8 mouse cellular contexts compared by ENCODE assay signal in genomic region chr6:114893427-114894209, GRCm38 (mm10).
DNase-seq lines count a peak whose midpoint lies in the region; ATAC-seq and TF ChIP-seq lines count a peak whose summit lies in the region.

No protein-coding gene starts in this region.

- no peaks in the 10 kb centered on the region for H3K27me3 ChIP-seq in intestine, embryonic 16.5 days (replicated peaks; ENCODE audit: control insufficient read depth, insufficient read depth, low read length)
- no peaks in the 10 kb centered on the region for H3K27me3 ChIP-seq in intestine, embryonic 15.5 days (replicated peaks)
- no peaks in the 10 kb centered on the region for H3K27me3 ChIP-seq in kidney, postnatal 0 days (ENCODE audit: insufficient read depth, low read length)
- no peaks in the 10 kb centered on the region for H3K27me3 ChIP-seq in lung, embryonic 16.5 days (ENCODE audit: control insufficient read depth, insufficient read depth, low read depth, low read length)
- no peaks in the 10 kb centered on the region for H3K27me3 ChIP-seq in cerebellum, adult 2 months (ENCODE audit: control insufficient read depth, insufficient read depth, low read length)

- WGBS in intestine, embryonic 16.5 days, result 48% methylated on average over 20 of the region's 20 CpGs
- 51% methylated on average over 20 of the region's 20 CpGs for WGBS in intestine, embryonic 15.5 days
- 65% methylated on average over 20 of the region's 20 CpGs for WGBS in kidney, postnatal 0 days
- WGBS in lung, embryonic 16.5 days, result 31% methylated on average over 20 of the region's 20 CpGs
- WGBS in cerebellum, adult 2 months, result 65% methylated on average over 20 of the region's 20 CpGs

- TF ChIP-seq POLR2A in cerebellum, adult 2 months (IDR thresholded peaks at IDR 0.05; ENCODE audit: borderline replicate concordance, insufficient read depth, low read length), result no peak

- no peaks in the 10 kb centered on the region for H3K9me3 ChIP-seq in intestine, embryonic 16.5 days (ENCODE audit: control insufficient read depth, low read length)
- H3K9me3 ChIP-seq in intestine, embryonic 15.5 days, result no peaks in the 10 kb centered on the region
- H3K9me3 ChIP-seq in kidney, postnatal 0 days (replicated peaks; ENCODE audit: low read length), result no peaks in the 10 kb centered on the region
- H3K9me3 ChIP-seq in lung, embryonic 16.5 days (ENCODE audit: control insufficient read depth, low read length), result no peaks in the 10 kb centered on the region

- H3K27ac ChIP-seq in intestine, embryonic 16.5 days (ENCODE audit: low read length), result peak overlapping the region; percentile 28; the same call in 1 of the 2 replicates
- H3K27ac ChIP-seq in intestine, embryonic 15.5 days, result no peak overlapping the region
- no peak overlapping the region for H3K27ac ChIP-seq in kidney, postnatal 0 days
- H3K27ac ChIP-seq in lung, embryonic 16.5 days (ENCODE audit: low read length), result peak overlapping the region; percentile 63
- no peak overlapping the region for H3K27ac ChIP-seq in cerebellum, adult 2 months (ENCODE audit: insufficient read depth, low read length)

- TF ChIP-seq CTCF in kidney, postnatal 0 days (IDR thresholded peaks at IDR 0.05; ENCODE audit: low read depth), result no peak
- no peak for TF ChIP-seq CTCF in cerebellum, adult 2 months (IDR thresholded peaks at IDR 0.05; ENCODE audit: borderline replicate concordance, insufficient read depth, low read depth, low read length)

- H3K4me1 ChIP-seq in intestine, embryonic 16.5 days (ENCODE audit: control insufficient read depth, insufficient read depth, low read length), result peaks cover 46% of the 10 kb centered on the region
- peaks cover 47% of the 10 kb centered on the region for H3K4me1 ChIP-seq in intestine, embryonic 15.5 days (replicated peaks)
- peaks cover 29% of the 10 kb centered on the region for H3K4me1 ChIP-seq in kidney, postnatal 0 days (replicated peaks; ENCODE audit: insufficient read depth, low read length)
- H3K4me1 ChIP-seq in lung, embryonic 16.5 days (replicated peaks; ENCODE audit: control insufficient read depth, insufficient read depth, low read length), result peaks cover 78% of the 10 kb centered on the region
- H3K4me1 ChIP-seq in cerebellum, adult 2 months (ENCODE audit: control insufficient read depth, insufficient read depth, low read length), result peaks cover 24% of the 10 kb centered on the region

- H3K4me2 ChIP-seq in intestine, embryonic 16.5 days (ENCODE audit: low read depth, low read length), result no peak overlapping the region
- no peak overlapping the region; the same call in 1 of the 2 replicates for H3K4me2 ChIP-seq in intestine, embryonic 15.5 days (replicated peaks)
- H3K4me2 ChIP-seq in kidney, postnatal 0 days (ENCODE audit: low read length), result no peak overlapping the region
- no peak overlapping the region for H3K4me2 ChIP-seq in lung, embryonic 16.5 days (ENCODE audit: low read depth, low read length)

- peak; percentile 82 for DNase-seq in gastrocnemius, postnatal 25 days
- no peak for DNase-seq in kidney, postnatal 0 days (ENCODE audit: low spot score)
- DNase-seq in spleen, adult 18-20 months, result peak; percentile 71 to 81
- DNase-seq in cerebellum, adult 2 months, result no peak

- H3K4me3 ChIP-seq in intestine, embryonic 16.5 days (ENCODE audit: low read length), result no peak overlapping the region
- no peak overlapping the region for H3K4me3 ChIP-seq in intestine, embryonic 15.5 days (replicated peaks)
- no peak overlapping the region for H3K4me3 ChIP-seq in kidney, postnatal 0 days (replicated peaks; ENCODE audit: low read depth, low read length)
- H3K4me3 ChIP-seq in lung, embryonic 16.5 days (ENCODE audit: low read length), result no peak overlapping the region
- no peak overlapping the region for H3K4me3 ChIP-seq in cerebellum, adult 2 months (replicated peaks; ENCODE audit: insufficient read depth, low read depth, low read length)

- ATAC-seq in intestine, embryonic 16.5 days, result peak; percentile 43
- no peak for ATAC-seq in intestine, embryonic 15.5 days
- ATAC-seq in activated CD4-positive, CD25-positive, alpha-beta regulatory T cell, adult 4 months, result peak; percentile 64
- ATAC-seq in kidney, postnatal 0 days (replicated peaks; ENCODE audit: low FRiP score, low read depth), result no peak
- ATAC-seq in lung, embryonic 16.5 days (ENCODE audit: low read depth), result peak; percentile 48

- no peaks in the 10 kb centered on the region for H3K36me3 ChIP-seq in intestine, embryonic 16.5 days (ENCODE audit: control insufficient read depth, insufficient read depth, low read length)
- H3K36me3 ChIP-seq in intestine, embryonic 15.5 days, result peaks cover 5% of the 10 kb centered on the region; the same call in 1 of the 2 replicates
- H3K36me3 ChIP-seq in kidney, postnatal 0 days (ENCODE audit: insufficient read depth, low read length), result 0 out of 2 replicates have a peak, but pooled peaks cover 8% of the 10 kb centered on the region
- peaks cover 2% of the 10 kb centered on the region; the same call in 1 of the 2 replicates for H3K36me3 ChIP-seq in lung, embryonic 16.5 days (ENCODE audit: control insufficient read depth, insufficient read depth, low read length)

- no peak overlapping the region for H3K9ac ChIP-seq in intestine, embryonic 16.5 days (ENCODE audit: low read depth, low read length)
- H3K9ac ChIP-seq in intestine, embryonic 15.5 days, result no peak overlapping the region
- 0 out of 2 replicates have a peak overlapping the region, but pooled peaks have one; percentile 3 for H3K9ac ChIP-seq in kidney, postnatal 0 days (ENCODE audit: low read depth, low read length)
- H3K9ac ChIP-seq in lung, embryonic 16.5 days (ENCODE audit: low read length), result no peak overlapping the region

Comparison
In these comparisons a context has a peak if more than half of its experiments do, and no peak if none do; other contexts are left out.
1. ATAC-seq: peak in intestine, embryonic 16.5 days (single experiment), activated CD4-positive, CD25-positive, alpha-beta regulatory T cell, adult 4 months (single experiment) and lung, embryonic 16.5 days (single experiment); none in intestine, embryonic 15.5 days (single experiment) and kidney, postnatal 0 days (single experiment).
2. H3K27ac ChIP-seq: peak in intestine, embryonic 16.5 days (single experiment) and lung, embryonic 16.5 days (single experiment); none in intestine, embryonic 15.5 days (single experiment), kidney, postnatal 0 days (single experiment) and cerebellum, adult 2 months (single experiment).
3. DNase-seq: peak in gastrocnemius, postnatal 25 days (single experiment) and spleen, adult 18-20 months (2 of 2); none in kidney, postnatal 0 days (single experiment) and cerebellum, adult 2 months (0 of 2).